Mouse (Mus musculus): ENCODE measurements at regions not wholly inside any gene's neighbourhood (a gene's known extent, or its start where the extent isn't known, plus 50 kb on each side); places are given as distances from the start of the nearest gene placed in this dataset.

DNA sequence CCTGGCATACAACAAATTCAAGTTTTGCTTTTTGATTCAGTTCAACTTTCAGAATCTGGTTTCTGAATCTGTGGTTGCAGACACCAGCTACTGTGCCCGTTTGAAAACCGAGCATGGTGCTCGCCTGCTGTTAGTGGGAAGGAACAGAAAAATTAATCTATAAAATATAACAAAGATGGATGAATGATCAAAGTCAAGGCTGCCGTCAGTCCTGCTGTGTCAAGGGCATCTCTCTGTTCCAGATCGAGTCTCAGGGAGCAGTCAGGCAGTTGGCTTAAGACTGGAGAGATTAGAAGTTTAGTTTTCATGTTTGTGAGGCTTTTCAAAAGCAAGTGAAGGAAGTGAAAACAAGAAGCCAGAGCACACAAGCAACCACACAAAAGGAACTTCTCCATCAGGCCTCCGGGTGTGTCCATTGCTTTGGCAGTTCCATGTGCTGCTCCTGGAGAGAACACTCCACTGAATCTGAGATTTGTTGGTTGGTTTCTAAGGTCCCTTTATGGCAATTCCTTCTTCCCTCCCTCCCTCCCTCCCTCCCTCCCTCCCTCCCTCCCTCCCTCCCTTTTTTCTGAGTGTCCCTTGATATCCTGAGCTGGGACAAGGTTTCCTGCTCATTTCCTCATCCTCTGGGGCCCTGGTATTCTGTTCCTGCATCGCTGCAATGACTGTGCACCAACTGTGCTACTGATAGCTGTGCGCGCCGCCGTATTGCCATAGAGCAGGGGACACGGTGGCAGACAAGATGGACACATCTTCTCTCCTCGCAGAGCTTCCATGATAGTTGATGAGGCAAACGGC is 145.4 kb upstream of the Serp2 start:
- TF ChIP-seq CTCF (IDR thresholded peaks at IDR 0.05; ENCODE audit: low read depth) (no peak), EP300 (optimal IDR thresholded peaks at IDR 0.05) (no peak)

Measured in stomach, postnatal 0 days (tissue).